In genomic region chr12:79684338-79684737, GRCm38 (mm10) we compare ENCODE assay signal across 13 mouse cellular contexts.
DNase-seq lines count a peak whose midpoint lies in the region; ATAC-seq and TF ChIP-seq lines count a peak whose summit lies in the region.
"Had no signal": no experiment of that assay in that cellular context is flagged by ENCODE, and none has a peak within 500 bp of the region (broad histone marks: within the 10 kb centered on the region; RNA-seq: fewer than 3 reads in every experiment).

No protein-coding gene starts in this region.

- no peaks in the 10 kb centered on the region for H3K27me3 ChIP-seq in lung, embryonic 15.5 days
- no peaks in the 10 kb centered on the region for H3K27me3 ChIP-seq in embryonic facial prominence, embryonic 15.5 days
- no peaks in the 10 kb centered on the region for H3K27me3 ChIP-seq in stomach, embryonic 16.5 days (ENCODE audit: control insufficient read depth, insufficient read depth, low read length)

- intact Hi-C loops in gastrocnemius, adult 2 months (cut with DNase I): no loop called here

- peak overlapping the region; percentile 59 for H3K27ac ChIP-seq in gastrocnemius, adult 2 months
- H3K27ac ChIP-seq in lung, embryonic 15.5 days: peak overlapping the region; percentile 88
- H3K27ac ChIP-seq in embryonic facial prominence, embryonic 15.5 days (replicated peaks): peak overlapping the region; percentile 35
- peak overlapping the region; percentile 71 for H3K27ac ChIP-seq in stomach, embryonic 16.5 days (ENCODE audit: low read length)

- no peak for ATAC-seq in lung, embryonic 15.5 days (ENCODE audit: borderline replicate concordance, extremely low read depth, low FRiP score, low TSS enrichment)
- ATAC-seq in embryonic facial prominence, embryonic 15.5 days (ENCODE audit: insufficient number of reproducible peaks, low FRiP score, low TSS enrichment, low read depth): no peak
- no peak for ATAC-seq in stomach, embryonic 16.5 days (ENCODE audit: insufficient read depth, low FRiP score)
- no peak for ATAC-seq in megakaryocyte, adult 5-6 weeks (ENCODE audit: poor library complexity, severe bottlenecking)
- ATAC-seq: hindbrain, embryonic 16.5 days had no signal

- H3K4me1 ChIP-seq in lung, embryonic 15.5 days: peaks cover 63% of the 10 kb centered on the region
- peaks cover 55% of the 10 kb centered on the region for H3K4me1 ChIP-seq in embryonic facial prominence, embryonic 15.5 days
- peaks cover 28% of the 10 kb centered on the region for H3K4me1 ChIP-seq in stomach, embryonic 16.5 days (ENCODE audit: control insufficient read depth, insufficient read depth, low read length)

- no peaks in the 10 kb centered on the region for H3K36me3 ChIP-seq in lung, embryonic 15.5 days
- H3K36me3 ChIP-seq in embryonic facial prominence, embryonic 15.5 days: no peaks in the 10 kb centered on the region
- H3K36me3 ChIP-seq in stomach, embryonic 16.5 days (ENCODE audit: control insufficient read depth, insufficient read depth, low read length): no peaks in the 10 kb centered on the region

- H3K9me3 ChIP-seq in lung, embryonic 15.5 days: no peaks in the 10 kb centered on the region
- no peaks in the 10 kb centered on the region for H3K9me3 ChIP-seq in embryonic facial prominence, embryonic 15.5 days (replicated peaks)
- H3K9me3 ChIP-seq in stomach, embryonic 16.5 days (replicated peaks; ENCODE audit: control insufficient read depth, low read length): no peaks in the 10 kb centered on the region

- TF ChIP-seq CTCF in gastrocnemius, adult 2 months (IDR thresholded peaks at IDR 0.05): peak; percentile 26; the same call in 1 of the 2 replicates

- H3K4me2 ChIP-seq in lung, embryonic 15.5 days: no peak overlapping the region
- no peak overlapping the region for H3K4me2 ChIP-seq in embryonic facial prominence, embryonic 15.5 days (replicated peaks)
- no peak overlapping the region for H3K4me2 ChIP-seq in stomach, embryonic 16.5 days (ENCODE audit: low read depth, low read length)

- no peak overlapping the region for H3K4me3 ChIP-seq in gastrocnemius, adult 2 months
- no peak overlapping the region for H3K4me3 ChIP-seq in lung, embryonic 15.5 days
- no peak overlapping the region for H3K4me3 ChIP-seq in embryonic facial prominence, embryonic 15.5 days (replicated peaks)
- no peak overlapping the region for H3K4me3 ChIP-seq in stomach, embryonic 16.5 days (replicated peaks; ENCODE audit: low read length)

- no peak overlapping the region for H3K9ac ChIP-seq in lung, embryonic 15.5 days
- H3K9ac ChIP-seq in embryonic facial prominence, embryonic 15.5 days: no peak overlapping the region
- H3K9ac ChIP-seq in stomach, embryonic 16.5 days (ENCODE audit: low read length): no peak overlapping the region

- WGBS in lung, embryonic 15.5 days: 70% methylated on average over 2 of the region's 2 CpGs
- WGBS in embryonic facial prominence, embryonic 15.5 days: 85% methylated on average over 2 of the region's 2 CpGs
- WGBS in stomach, embryonic 16.5 days: 85% methylated on average over 2 of the region's 2 CpGs

- no peak for DNase-seq in gastrocnemius, adult 2 months
- DNase-seq in gastrocnemius, postnatal 4 days (ENCODE audit: low spot score in 2 of 2): no peak
- no peak for DNase-seq in lung, postnatal 10 days
- DNase-seq in frontal cortex, postnatal 25 days (ENCODE audit: low spot score in 2 of 2): no peak
- DNase-seq: adrenal gland, postnatal 10 days; left cerebral cortex, postnatal 4 days; right cerebral cortex, postnatal 4 days; thymus, adult 18-20 months had no signal

Comparison
In these comparisons a context has a peak if more than half of its experiments do, and no peak if none do; other contexts are left out.
1. H3K27ac ChIP-seq: peak in every context shown above with its lines; median percentile 88 in lung, embryonic 15.5 days; 71 in stomach, embryonic 16.5 days; 59 in gastrocnemius, adult 2 months; 35 in embryonic facial prominence, embryonic 15.5 days.